Mouse (Mus musculus): Measurements from ENCODE around the gene Fmnl1.
"Not testable (repeated sequence)": the region's sequence is repeated elsewhere in the genome, so short reads cannot be mapped to it uniquely, and the experiment has no call there.

Gene Fmnl1

GRCm38 (mm10) chr11:103192230-103192955 is 21.5 kb downstream of the Fmnl1 start:
- DNase-seq: peak; percentile 15

- peak; percentile 62 for DNase-seq
These were observed 22.3 kb downstream of the Fmnl1 start for GRCm38 (mm10) chr11:103192956-103193824.

- DNase-seq: peak; percentile 5
These were observed 22.9 kb downstream of the Fmnl1 start for GRCm38 (mm10) chr11:103193825-103194168.

GRCm38 (mm10) chr11:103195236-103195635 is 24.3 kb downstream of the Fmnl1 start:
- DNase-seq: peak; percentile 43

- peak; percentile 4 for DNase-seq
These were observed 24.7 kb downstream of the Fmnl1 start for GRCm38 (mm10) chr11:103195656-103196055.

- peak; percentile 5 for DNase-seq
These were observed 26.4 kb downstream of the Fmnl1 start for GRCm38 (mm10) chr11:103197340-103197739.

GRCm38 (mm10) chr11:103198339-103198738 is 27.4 kb downstream of the Fmnl1 start:
- DNase-seq: peak; percentile 7

GRCm38 (mm10) chr11:103198911-103199803 is 28.2 kb downstream of the Fmnl1 start:
- DNase-seq: peak; percentile 58

- peak; percentile 69 for DNase-seq
These were observed 30.8 kb downstream of the Fmnl1 start for GRCm38 (mm10) chr11:103201664-103202063.

GRCm38 (mm10) chr11:103202376-103202775 is 31.5 kb downstream of the Fmnl1 start:
- DNase-seq: no peak

GRCm38 (mm10) chr11:103206203-103206602 is 35.3 kb downstream of the Fmnl1 start:
- no peak for DNase-seq

- DNase-seq: no peak
These were observed 37.6 kb downstream of the Fmnl1 start, which contains the start of gene 1700023F06Rik for GRCm38 (mm10) chr11:103208458-103208857. Gene 1700023F06Rik (minus strand): TSS chr11:103208558.

- DNase-seq: no peak
These were observed 39.4 kb downstream of the Fmnl1 start for GRCm38 (mm10) chr11:103210291-103210690.

- no peak for DNase-seq
These were observed 42.8 kb downstream of the Fmnl1 start for GRCm38 (mm10) chr11:103213712-103214111.

- no peak for DNase-seq
These were observed 44.4 kb downstream of the Fmnl1 start for GRCm38 (mm10) chr11:103215355-103215754.

GRCm38 (mm10) chr11:103217790-103218516 is 47.0 kb downstream of the Fmnl1 start, which contains the start of gene Spata32:
Gene Spata32 (minus strand): TSS chr11:103218432.
- peak; percentile 66 for DNase-seq

- no peak for DNase-seq
These were observed 47.6 kb downstream of the Fmnl1 start for GRCm38 (mm10) chr11:103218517-103218901.

- no peak for DNase-seq
These were observed 48.4 kb downstream of the Fmnl1 start for GRCm38 (mm10) chr11:103219259-103219658.

- DNase-seq: peak; percentile 75
These were observed 49.1 kb downstream of the Fmnl1 start for GRCm38 (mm10) chr11:103219995-103220394.

GRCm38 (mm10) chr11:103221437-103221836 is 50.5 kb downstream of the Fmnl1 start:
- no peak for DNase-seq

GRCm38 (mm10) chr11:103222718-103223117 is 51.8 kb downstream of the Fmnl1 start:
- DNase-seq: not testable (repeated sequence)

- DNase-seq: no peak
These were observed 52.5 kb downstream of the Fmnl1 start for GRCm38 (mm10) chr11:103223444-103223843.
